Mouse (Mus musculus) heart, embryonic 11.5 days (tissue): Measurements from ENCODE around the gene Itgal. TPM values are rescaled to one million over a fixed set of nuclear protein-coding genes. Genes with fewer than 3 reads are reported as not detected.

Experiments used
- ATAC-seq: fragments of 200-750 bp; cut with Nextera tagmentation; replicated peaks from 2 replicates; pipeline ENCODE4 v1.8.0; 2017; ENCODE audit warnings: moderate library complexity; ENCODE audit not compliant: insufficient number of reproducible peaks, low FRiP score, low TSS enrichment
- H3K27ac ChIP-seq: fragments of 300-500 bp; sonication (generic); 2 replicates; pipeline ENCODE4 v1.5.1; 2014; ENCODE audit warnings: mild to moderate bottlenecking, low read depth, low read length
- H3K27me3 ChIP-seq: fragments of 300-500 bp; sonication (generic); 2 replicates; pipeline ENCODE4 v1.6.1; 2014; ENCODE audit warnings: mild to moderate bottlenecking, low read length, mixed read lengths; ENCODE audit not compliant: control insufficient read depth, insufficient read depth
- H3K36me3 ChIP-seq: fragments of 300-500 bp; sonication (generic); 2 replicates; pipeline ENCODE4 v1.6.1; 2014; ENCODE audit warnings: mild to moderate bottlenecking, low read length, moderate library complexity, mixed read lengths; ENCODE audit not compliant: control insufficient read depth, insufficient read depth
- H3K4me1 ChIP-seq: fragments of 300-500 bp; sonication (generic); 2 replicates; pipeline ENCODE4 v1.6.1; 2014; ENCODE audit warnings: low read length; ENCODE audit not compliant: control insufficient read depth, insufficient read depth
- H3K4me2 ChIP-seq: fragments of 300-500 bp; sonication (generic); 2 replicates; pipeline ENCODE4 v1.6.1; 2014; ENCODE audit warnings: mild to moderate bottlenecking, moderate library complexity
- H3K4me3 ChIP-seq: fragments of 300-500 bp; sonication (generic); 2 replicates; pipeline ENCODE4 v1.5.1; 2014; ENCODE audit warnings: low read depth, low read length
- H3K9ac ChIP-seq: fragments of 300-500 bp; sonication (generic); 2 replicates; pipeline ENCODE4 v1.6.1; 2014; ENCODE audit warnings: mild to moderate bottlenecking, low read depth, low read length, moderate library complexity
- H3K9me3 ChIP-seq: fragments of 300-500 bp; sonication (generic); replicated peaks from 2 replicates; pipeline ENCODE4 v1.6.1; 2016; ENCODE audit warnings: low read length; ENCODE audit not compliant: control insufficient read depth
- WGBS: fragments of 180-500 bp; shearing (Covaris S2); extraction: QIAGEN DNeasy Blood & Tissue Kit; methylation state at CpG from one replicate; pipeline ENCODE4 v1.1.7; 2014; ENCODE audit not compliant: insufficient replicate concordance; 5-methylcytosine and 5-hydroxymethylcytosine counted together
- polyA plus RNA-seq: library from polyadenylated mRNA; unstranded; fragments of >200 nt; fragmentation: Nextera tagmentation; extraction: Ambion mirVana; gene quantifications from 2 replicates; pipeline ENCODE4 v1.2.1, GENCODE M21; 2014

The Itgal gene
- polyA plus RNA-seq, 1 experiment from 2014 or later = 0.46 TPM

DNA sequence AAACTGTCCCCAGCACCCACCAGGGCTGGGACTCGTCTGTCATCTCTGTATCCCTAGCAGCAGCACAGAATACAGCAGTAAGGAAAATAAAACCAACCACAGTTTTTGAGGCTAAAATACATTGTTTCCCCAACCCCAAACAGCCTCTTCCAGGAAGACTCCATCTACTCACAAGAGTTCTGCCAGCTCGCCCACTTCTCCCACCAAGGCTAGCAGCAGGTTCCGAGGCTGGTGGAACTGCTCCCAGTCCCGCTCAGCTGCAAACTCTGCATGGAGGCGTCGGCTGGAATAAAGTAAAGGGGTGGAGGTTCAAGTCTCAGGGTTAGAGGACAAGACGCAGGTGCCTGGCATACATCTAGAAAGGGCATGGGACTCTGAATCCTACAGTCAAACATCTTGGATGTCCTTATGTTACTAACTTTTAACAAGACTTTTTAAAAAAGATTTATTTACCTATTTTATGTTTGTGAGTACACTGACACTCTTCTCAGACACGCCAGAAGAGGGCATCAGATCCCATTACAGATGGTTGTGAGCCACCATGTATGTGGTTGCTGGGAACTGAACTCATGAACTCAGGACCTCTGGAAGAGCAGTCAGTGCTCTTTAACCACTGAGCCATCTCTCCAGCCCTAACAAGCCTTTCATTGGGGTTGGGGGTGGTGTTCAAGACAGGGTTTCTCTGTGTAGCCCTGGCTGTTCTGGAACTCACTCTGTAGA lies 36.7 kb upstream of the Itgal start:
- Histone ChIP-seq H3K4me3 (peak overlapping the region; percentile 74), H3K4me1 (peaks cover 18% of the 10 kb centered on the region; the same call in 1 of the 2 replicates), H3K4me2 (peak overlapping the region; percentile 86), H3K9ac (no peak overlapping the region; the same call in 1 of the 2 replicates), H3K9me3 (no peaks in the 10 kb centered on the region), H3K27ac (no peak overlapping the region), H3K36me3 (no peaks in the 10 kb centered on the region; the same call in 1 of the 2 replicates), H3K27me3 (no peaks in the 10 kb centered on the region)
- 72% methylated on average over 8 of the region's 8 CpGs for WGBS
- no peak for ATAC-seq

DNA sequence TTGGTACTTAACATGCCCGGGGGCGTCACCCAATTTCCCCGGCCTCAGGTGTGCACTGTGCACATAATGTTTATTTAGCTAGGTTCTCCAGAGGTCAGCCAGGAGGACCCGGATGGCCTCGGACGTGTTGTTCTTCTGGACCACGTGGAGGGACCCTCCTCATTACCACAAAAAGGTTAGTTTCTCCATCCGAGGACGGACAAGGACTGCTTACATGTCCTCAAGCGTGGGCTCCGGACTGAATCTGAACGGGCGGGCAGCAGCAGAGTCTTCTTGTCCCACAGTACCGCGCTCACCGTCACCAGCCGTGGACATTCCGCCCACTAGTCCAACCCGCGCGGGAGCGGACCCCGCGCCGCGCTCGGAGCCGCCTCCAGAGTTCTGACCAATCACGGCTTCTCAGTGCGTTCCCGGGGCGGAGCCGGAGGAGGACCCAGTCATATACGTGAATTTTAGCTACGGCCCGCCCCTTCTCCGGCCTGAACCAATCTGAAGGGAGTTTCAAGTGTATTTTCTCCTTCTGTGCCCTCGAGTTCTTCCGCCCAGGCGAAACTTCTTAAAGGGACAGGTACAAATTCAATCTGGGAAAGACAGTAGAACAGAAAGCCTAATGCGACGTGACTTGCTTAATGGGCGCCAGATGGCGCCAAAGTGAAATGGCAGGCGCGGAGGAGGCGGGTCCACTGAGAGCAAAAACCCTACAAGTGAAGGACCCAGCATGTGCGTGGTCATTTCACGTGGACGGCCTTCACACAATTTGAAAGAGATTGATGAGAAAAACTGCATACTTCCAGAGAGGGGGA lies 35.5 kb upstream of the Itgal start, which contains the start of gene Dctpp1:
TSS of gene Dctpp1 (minus strand) at position 401 of the 803 bp plus-strand sequence.
- WGBS = under 1% methylated on average over 50 of the region's 50 CpGs
- peak within 1 kb of the TSS; percentile 74 for H3K4me3 ChIP-seq
- peaks cover 7% of the 10 kb centered on the region; the same call in 1 of the 2 replicates for H3K4me1 ChIP-seq
- peak within 1 kb of the TSS; percentile 86 for H3K4me2 ChIP-seq
- H3K27ac ChIP-seq = no peak within 1 kb of the TSS
- ATAC-seq = peak; percentile 97
- no peaks in the 10 kb centered on the region; the same call in 1 of the 2 replicates for H3K36me3 ChIP-seq
- H3K9ac ChIP-seq = peak within 1 kb of the TSS; percentile 77
- H3K27me3 ChIP-seq = no peaks in the 10 kb centered on the region
- H3K9me3 ChIP-seq = no peaks in the 10 kb centered on the region

DNA sequence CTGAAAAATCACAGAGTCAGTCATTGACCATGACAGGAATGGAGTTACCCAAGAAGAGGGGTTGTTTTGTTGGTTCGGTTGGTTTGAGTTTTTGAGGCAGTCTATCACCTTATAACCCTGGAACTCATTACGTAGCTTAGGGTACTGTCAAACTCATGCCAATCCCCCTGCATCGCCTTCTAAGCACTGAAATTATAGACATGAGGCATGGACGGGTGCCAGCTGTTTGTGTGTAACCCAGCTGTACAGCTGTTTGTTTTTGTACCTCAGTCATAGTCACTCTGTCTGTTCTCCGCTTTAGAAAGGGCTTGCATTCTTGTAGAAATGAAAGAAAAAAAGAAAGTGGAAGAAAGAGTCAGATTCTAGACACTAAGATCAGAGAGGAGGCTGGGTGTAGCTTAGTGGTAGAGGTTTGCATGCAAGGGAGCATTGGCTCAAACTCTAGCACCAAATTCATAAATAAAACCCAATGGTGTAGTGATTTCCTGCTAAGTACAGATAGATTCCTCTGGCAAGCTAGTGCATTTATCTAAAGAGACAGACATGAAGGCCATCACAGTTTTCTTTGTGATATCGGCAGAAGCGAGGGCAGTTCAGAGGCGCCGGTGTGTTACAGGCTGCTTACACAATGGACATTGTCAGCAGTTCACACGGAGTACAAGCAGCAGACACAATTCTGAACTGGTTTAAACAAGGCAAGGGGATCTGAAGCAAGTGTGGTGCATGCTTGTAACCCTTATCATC lies 33.7 kb upstream of the Itgal start:
- H3K4me3 ChIP-seq = no peak overlapping the region
- no peaks in the 10 kb centered on the region for H3K27me3 ChIP-seq
- ATAC-seq = no peak
- peaks cover 7% of the 10 kb centered on the region; the same call in 1 of the 2 replicates for H3K4me1 ChIP-seq
- H3K27ac ChIP-seq = no peak overlapping the region
- 76% methylated on average over 10 of the region's 10 CpGs for WGBS
- H3K9me3 ChIP-seq = no peaks in the 10 kb centered on the region
- no peak overlapping the region for H3K4me2 ChIP-seq
- no peaks in the 10 kb centered on the region for H3K36me3 ChIP-seq
- no peak overlapping the region for H3K9ac ChIP-seq

GRCm38 (mm10) chr7:127263526-127263925 lies 32.5 kb upstream of the Itgal start:
- H3K9ac ChIP-seq = no peak overlapping the region
- no peak overlapping the region for H3K27ac ChIP-seq
- no peak for ATAC-seq
- no peaks in the 10 kb centered on the region; the same call in 1 of the 2 replicates for H3K9me3 ChIP-seq
- H3K36me3 ChIP-seq = no peaks in the 10 kb centered on the region
- WGBS = 88% methylated on average over 3 of the region's 3 CpGs
- H3K4me2 ChIP-seq = no peak overlapping the region
- no peak overlapping the region for H3K4me3 ChIP-seq
- H3K27me3 ChIP-seq = no peaks in the 10 kb centered on the region
- H3K4me1 ChIP-seq = peaks cover 7% of the 10 kb centered on the region; the same call in 1 of the 2 replicates

DNA sequence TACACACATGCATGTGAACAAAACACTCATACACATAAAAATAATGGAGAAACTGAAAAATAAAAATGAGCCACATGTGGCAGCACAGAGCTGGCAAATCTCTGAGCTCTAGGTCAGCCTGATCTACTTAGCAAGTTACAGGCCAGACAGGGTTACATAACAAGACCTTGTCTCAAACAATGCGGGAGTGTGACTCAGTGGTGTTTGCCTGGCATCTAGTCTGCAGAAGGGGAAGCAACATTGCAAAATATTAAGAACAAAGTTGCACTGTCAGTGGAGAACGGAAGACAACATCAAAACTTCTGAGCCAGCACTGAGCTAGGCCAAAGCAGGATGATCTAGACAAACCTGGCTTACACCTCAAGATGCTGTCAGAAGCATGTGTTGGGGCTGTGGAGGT lies 25.8 kb upstream of the Itgal start:
- no peaks in the 10 kb centered on the region; the same call in 1 of the 2 replicates for H3K9me3 ChIP-seq
- H3K4me2 ChIP-seq = no peak overlapping the region
- peaks cover 7% of the 10 kb centered on the region for H3K36me3 ChIP-seq
- no peak for ATAC-seq
- H3K27ac ChIP-seq = no peak overlapping the region
- H3K9ac ChIP-seq = no peak overlapping the region
- 84% methylated on average over 2 of the region's 2 CpGs for WGBS
- no peak overlapping the region for H3K4me3 ChIP-seq
- peaks cover 11% of the 10 kb centered on the region for H3K4me1 ChIP-seq
- H3K27me3 ChIP-seq = no peaks in the 10 kb centered on the region

DNA sequence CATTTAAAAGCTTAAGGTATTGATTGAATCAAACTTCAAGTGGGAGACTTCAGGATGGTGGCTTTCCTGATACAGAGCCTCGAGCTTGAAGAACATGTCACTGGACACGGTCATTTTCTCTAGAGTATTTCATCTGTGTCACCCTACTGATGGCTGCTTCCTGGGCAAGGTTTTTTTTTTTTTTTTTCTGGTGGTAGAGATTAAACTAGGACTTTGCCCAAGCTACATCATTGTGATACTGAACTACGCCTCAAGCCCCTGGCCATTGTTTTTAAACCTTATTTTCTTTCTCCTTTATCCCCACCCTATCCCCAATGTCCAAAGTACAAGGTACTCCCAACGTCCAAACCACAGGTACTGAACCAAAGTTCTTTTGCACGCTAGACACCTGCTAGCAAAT lies 25.4 kb upstream of the Itgal start:
- Histone ChIP-seq H3K27ac (no peak overlapping the region), H3K9ac (no peak overlapping the region), H3K27me3 (no peaks in the 10 kb centered on the region), H3K4me3 (no peak overlapping the region), H3K4me2 (no peak overlapping the region), H3K9me3 (no peaks in the 10 kb centered on the region; the same call in 1 of the 2 replicates), H3K36me3 (peaks cover 7% of the 10 kb centered on the region), H3K4me1 (peaks cover 11% of the 10 kb centered on the region)
- 89% methylated on average over 5 of the region's 5 CpGs for WGBS
- no peak for ATAC-seq

DNA sequence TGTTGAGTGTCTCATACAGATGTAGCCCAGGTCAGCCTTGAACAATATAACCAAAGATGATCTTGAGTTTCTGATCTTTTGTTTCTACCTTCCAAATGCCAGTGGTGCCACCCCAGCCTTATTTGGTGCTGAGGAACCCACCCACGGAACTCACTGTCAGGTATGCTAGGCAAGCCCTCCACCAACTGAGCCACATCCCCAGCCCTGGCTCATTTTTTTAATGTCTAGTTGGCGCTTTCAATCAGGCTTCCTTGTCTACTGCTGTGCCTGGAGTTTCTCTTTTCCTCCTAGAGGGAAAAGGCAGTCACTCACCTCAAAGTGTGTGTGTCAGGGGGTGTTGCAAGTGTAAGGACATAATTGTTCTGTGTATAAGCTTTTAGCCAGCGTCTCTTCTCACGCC lies 25.0 kb upstream of the Itgal start:
- Histone ChIP-seq H3K4me3 (no peak overlapping the region), H3K27ac (no peak overlapping the region), H3K4me2 (no peak overlapping the region), H3K27me3 (no peaks in the 10 kb centered on the region), H3K36me3 (peaks cover 7% of the 10 kb centered on the region), H3K9me3 (no peaks in the 10 kb centered on the region; the same call in 1 of the 2 replicates), H3K9ac (no peak overlapping the region), H3K4me1 (peaks cover 11% of the 10 kb centered on the region)
- WGBS = 89% methylated on average over 4 of the region's 4 CpGs
- no peak for ATAC-seq

GRCm38 (mm10) chr7:127272566-127272965 lies 23.5 kb upstream of the Itgal start:
- no peak overlapping the region for H3K27ac ChIP-seq
- no peaks in the 10 kb centered on the region for H3K27me3 ChIP-seq
- H3K9ac ChIP-seq = no peak overlapping the region
- WGBS = 93% methylated on average over 15 of the region's 15 CpGs
- H3K4me2 ChIP-seq = peak overlapping the region; percentile 72
- no peaks in the 10 kb centered on the region; the same call in 1 of the 2 replicates for H3K9me3 ChIP-seq
- peaks cover 11% of the 10 kb centered on the region for H3K4me1 ChIP-seq
- peak overlapping the region; percentile 81; the same call in 1 of the 2 replicates for H3K4me3 ChIP-seq
- ATAC-seq = no peak
- H3K36me3 ChIP-seq = peaks cover 7% of the 10 kb centered on the region
